Mouse (Mus musculus): ENCODE measurements around the gene Iars2.

Iars2 gene

DNA sequence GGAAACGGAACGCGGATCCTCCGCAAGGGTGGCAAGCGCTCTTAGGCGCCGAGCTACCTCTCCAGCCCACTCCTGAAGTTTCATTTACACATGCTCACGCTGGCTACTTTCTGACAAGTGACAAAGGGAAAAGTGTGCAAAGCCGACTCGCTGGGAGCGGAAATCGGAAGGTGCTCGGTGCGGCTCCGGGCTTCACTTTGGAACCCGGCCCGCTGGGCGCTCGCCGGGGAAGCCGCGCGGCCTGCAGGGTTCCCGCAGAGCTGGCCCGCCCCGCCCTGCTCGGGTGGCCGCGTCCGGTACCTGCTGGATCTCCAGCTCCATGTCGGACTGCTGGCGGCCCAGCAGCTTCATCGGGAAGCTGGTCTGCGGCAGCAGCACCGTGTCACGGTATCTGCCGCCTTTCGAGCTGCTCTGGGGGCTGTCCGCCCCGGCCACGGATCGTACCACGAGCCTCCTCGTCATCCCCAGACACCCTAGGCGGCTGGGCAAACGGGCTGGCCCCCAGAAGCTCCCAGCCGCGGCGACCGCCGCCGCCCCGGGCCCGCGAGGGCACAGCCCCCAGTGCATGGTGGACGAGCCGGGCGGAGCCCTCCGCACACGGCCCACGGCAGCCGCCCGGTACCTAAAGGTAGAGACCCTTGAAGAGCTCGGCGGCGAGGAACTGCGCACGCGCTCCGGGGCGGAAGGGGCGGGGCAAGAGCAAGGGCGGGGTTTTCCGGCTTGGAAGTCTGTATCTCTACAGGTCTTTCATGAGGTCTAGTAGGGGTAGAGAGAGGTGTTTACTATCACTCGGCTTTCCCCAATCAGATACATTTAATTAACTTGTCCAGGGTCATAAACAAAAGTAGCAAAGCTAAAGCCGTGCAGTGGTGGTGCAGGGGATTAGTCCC is at the start of gene Iars2:
Gene Iars2, minus strand, starts transcription at position 676 of the 890 bp plus-strand sequence.
- DNase-seq, result peak; percentile 95

DNA sequence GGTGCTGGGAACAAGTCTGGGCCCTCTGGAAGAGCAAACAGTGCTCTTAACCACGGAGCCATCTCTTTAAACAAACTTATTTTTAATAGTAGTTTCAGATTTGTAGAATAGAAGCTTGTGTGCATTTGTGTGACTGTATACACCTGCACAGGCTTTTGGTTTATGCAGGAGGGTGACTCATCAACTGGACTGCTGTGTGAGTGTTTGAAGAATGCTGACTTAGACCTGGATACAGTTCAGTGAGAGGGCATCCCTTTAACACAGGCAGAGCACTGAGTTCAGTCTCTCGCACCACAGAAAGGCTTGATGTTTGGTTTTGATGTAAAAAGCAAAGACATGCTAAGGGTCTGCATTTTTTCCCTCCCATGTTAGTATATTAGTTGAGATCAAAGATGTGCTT is 48.2 kb upstream of the Iars2 start:
- no peak for DNase-seq

DNA sequence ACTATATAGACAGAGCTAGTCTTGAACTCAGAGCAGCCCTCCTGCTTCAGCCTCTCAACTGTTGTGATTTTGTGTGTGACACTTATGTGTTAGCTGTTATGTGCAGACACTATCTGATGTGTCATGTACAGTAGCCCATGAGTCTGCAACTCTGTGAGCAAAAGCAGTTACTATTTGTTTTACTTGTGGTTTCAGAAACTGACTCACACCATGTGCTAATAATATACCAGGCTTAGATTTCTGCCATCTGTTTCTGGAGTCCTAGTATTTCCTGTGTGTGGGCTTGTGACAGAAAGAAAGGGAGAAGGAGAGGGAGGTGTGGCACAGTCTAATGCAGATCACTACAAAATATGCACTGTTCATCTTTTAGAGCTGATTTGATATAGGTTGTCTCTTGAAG is 47.2 kb upstream of the Iars2 start:
- DNase-seq, result no peak

DNA sequence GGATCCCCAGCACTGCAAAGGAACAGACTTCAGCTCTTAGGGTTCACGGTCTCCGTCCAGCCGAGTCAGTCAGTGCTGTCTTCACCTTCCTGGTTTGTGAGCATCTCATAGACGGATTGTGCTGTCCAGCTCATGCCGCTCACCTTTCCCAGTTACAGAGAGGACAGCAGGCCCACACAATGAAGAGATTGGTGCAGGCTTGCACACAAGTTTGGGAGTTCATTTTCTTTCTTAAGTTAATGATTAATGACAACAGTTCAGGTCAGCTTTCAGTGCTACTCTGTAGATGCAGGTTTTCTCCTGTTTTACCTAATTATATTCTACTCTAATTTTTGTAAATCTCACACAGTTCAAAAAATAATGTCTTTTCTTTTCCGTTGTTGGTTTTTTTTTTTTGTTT is 40.8 kb upstream of the Iars2 start:
- DNase-seq, result no peak

- DNase-seq, result no peak
Observed at GRCm38 (mm10) chr1:185367383-185367782, 38.2 kb upstream of the Iars2 start.

- no peak for DNase-seq
Observed at GRCm38 (mm10) chr1:185364183-185364540, 35.0 kb upstream of the Iars2 start.

DNA sequence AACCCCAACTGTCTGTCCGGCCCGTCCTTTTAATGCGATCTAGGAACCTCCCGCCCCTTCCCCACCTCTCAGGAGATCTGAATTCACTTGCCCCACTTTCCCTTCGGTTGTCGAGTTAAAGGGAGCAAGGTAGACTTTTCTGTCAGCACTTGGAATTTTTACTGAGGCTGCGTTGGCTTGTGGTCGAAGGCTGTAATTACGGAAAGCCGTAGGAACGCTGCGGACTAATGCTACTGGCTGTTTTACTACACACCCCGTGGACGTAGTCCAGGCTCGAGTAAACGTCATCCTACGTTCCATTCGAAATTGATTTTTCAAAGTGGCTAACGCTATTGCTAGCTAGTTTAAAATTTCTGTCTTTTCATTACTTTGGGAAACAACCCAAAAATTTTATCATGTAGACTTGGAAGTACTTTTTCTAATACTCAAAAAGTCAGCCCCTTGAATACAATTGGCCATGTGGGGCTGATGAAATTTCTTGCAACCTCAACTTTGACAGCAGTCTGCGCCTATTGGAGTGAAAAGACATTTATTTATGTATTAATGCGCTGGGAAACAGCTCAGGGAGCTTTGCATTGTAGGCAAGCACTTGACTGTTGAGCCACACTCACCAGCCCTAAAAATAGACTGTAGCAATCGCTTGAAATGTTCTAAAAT is 34.5 kb upstream of the Iars2 start:
- peak; percentile 70 for DNase-seq

DNA sequence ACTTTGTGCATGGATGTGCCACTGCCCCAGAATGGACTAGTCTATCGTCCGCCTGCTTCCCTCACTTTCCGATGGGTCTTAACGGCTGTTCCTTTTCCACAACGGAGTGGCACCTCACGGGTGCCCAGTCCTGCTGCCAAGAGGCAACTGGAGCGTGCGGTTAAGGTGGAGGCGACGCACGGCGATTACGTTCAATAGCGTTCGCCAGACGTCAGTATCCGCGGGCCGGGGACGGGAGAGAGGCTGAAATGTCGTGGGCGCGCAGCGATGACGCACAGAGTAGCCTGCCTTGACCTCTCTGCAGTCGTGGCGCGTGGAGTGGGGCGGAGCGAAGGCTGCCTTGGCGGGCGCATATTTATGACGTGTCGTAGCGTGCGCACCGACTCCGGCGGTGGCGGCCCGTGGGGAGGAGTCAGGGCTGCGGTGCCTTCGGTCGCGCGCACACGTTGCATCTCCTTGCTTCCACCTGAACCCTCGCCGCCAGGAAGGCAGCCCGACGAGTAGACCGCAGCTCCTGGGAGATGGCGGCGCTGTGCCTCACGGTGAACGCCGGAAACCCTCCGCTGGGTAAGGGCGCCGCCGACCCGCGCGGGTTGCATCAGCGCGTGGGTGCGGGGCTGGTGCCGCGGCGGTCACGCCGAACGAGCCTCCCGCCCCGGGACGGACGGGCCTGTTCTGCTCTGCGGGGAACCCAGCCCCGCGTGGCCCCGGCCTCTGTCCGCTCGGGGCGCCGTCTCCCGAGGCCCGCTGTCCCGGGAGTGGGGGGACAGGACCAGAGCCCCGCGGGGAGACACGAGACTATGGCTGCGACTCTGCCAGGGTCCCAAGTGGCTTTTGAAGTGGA is 33.7 kb upstream of the Iars2 start, which contains the start of gene Eprs:
Gene Eprs, plus strand, starts transcription at position 368 of the 844 bp plus-strand sequence.
- peak; percentile 99 for DNase-seq

GRCm38 (mm10) chr1:185358211-185358610 is 29.0 kb upstream of the Iars2 start:
- no peak for DNase-seq

DNA sequence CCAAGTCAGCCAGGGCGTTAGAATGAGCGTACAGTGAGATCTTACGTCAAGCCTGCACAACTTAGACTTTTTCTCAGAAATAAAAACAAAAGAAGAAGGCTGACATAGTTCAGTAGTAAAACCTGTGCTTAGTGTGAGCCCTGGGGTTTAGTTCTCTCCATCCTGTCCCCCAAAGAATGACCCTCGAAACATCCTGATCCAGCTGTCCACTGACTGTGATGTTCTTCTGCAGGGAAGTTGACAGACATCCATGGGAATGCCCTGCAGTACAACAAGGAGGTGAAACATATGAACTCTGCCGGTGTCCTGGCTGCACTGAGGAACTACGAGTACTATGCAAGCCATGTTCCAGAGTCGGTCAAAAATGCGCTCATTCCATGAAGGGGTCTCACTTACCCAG is 27.1 kb upstream of the Iars2 start:
- DNase-seq, result no peak

GRCm38 (mm10) chr1:185354731-185355130 is 25.5 kb upstream of the Iars2 start:
- DNase-seq, result no peak

GRCm38 (mm10) chr1:185353351-185353750 is 24.2 kb upstream of the Iars2 start:
- DNase-seq, result no peak

DNA sequence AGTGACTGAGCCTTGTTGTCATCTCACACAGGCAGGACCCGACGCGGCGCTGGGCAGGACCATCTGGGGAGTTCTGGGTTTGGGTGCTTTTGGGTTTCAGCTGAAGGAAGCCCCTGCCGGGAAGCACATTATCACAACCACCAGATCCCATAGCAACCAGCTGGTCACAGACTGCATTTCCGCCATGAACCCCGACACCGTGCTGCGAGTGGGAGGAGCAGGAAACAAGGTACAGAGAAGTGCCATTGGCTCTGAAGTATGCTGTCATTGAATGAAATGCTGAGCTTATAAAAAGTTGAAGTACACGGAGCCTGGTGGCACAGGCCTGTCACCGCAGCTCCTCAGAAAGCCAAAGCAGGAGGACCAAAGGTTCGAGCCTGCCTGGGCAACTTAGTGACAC is 23.0 kb upstream of the Iars2 start:
- no peak for DNase-seq

GRCm38 (mm10) chr1:185350611-185351010 is 21.4 kb upstream of the Iars2 start:
- DNase-seq, result no peak

GRCm38 (mm10) chr1:185349741-185350140 is 20.5 kb upstream of the Iars2 start:
- no peak for DNase-seq

DNA sequence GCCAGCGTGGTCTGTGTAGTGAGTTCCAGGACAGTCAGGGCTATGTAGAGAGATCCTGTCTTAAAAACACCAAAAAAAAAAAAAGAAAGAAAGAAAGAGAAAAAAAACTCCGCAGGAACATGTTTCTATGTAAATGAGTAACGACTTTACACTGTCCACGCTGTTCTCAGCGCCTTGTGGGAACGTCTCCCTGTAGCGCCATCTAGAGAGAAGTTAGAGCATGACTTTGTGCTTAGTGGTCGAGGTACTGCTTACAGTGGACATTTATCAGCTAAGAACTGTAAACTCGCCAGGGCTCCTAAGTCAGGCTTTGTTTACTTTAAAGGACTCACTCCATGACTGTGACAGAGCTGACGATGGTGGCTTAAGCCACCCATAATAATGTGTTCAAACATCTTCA is 17.0 kb upstream of the Iars2 start:
- DNase-seq, result no peak

GRCm38 (mm10) chr1:185343422-185343821 is 14.2 kb upstream of the Iars2 start:
- DNase-seq, result peak; percentile 7

DNA sequence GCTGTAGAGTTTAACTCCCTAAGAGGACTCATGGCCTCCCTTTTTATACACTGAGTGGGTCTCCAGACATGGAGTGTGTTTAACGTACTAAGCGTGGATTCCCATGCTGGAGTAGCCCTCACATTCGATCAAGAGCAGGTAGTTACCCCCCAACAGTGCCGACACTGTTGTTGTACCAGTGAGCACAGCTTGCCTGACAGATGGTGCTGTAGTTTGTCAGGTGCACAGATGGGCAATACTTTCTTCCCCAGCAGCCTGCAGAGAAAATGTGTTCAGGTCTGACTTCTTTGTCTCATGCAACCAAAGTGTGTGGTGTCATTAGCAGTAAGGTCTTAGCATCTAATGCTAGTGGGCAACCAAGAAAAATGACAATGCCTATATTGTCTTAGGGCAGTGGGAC is 13.2 kb upstream of the Iars2 start:
- DNase-seq, result no peak

DNA sequence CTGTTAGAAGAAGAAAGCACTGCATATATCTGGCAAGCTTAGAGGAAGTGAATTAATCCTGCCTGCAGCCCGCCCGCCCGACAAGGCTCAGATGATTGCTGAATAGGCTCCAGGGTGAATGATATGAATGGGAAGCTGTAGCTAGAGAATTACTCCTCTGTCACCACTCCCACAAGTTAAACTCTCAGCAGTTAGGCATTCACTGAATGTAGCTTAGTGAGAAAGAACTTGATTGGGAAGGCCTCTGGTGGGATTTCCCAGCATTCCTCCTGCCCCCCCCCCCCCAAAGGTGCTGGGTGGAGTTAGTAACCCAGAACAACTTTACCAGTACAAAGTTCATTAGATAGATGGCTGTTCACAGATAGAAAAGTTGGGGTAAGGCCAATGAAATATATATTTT is 7.3 kb upstream of the Iars2 start:
- DNase-seq, result no peak

DNA sequence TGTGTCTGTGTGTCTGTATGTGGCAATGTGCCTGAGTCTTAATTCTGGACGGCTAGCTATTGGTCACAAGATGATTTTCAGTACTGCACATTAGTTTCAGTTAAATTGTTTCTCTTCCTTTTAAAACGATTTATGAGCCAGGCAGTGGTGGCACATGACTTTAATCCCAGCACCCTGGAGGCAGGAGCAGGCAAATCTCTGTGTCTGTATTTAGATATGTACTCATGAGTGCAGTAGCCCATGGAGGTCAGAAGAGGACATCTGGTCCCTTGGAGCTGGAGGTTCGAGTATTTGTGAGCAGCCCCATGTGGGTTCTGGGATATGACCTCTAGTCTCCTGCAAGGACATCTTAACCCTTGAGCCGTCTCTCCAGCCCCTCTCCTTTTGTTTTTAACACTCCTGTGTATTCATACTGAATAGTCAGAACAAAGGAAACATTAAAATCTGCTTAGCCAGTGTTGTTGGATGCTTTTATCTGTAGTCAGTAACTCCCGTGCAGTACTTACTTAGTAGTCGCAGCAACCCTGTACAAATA is 6.1 kb upstream of the Iars2 start:
- no peak for DNase-seq

- DNase-seq, result no peak
Observed at GRCm38 (mm10) chr1:185334136-185334535, 4.9 kb upstream of the Iars2 start.

DNA sequence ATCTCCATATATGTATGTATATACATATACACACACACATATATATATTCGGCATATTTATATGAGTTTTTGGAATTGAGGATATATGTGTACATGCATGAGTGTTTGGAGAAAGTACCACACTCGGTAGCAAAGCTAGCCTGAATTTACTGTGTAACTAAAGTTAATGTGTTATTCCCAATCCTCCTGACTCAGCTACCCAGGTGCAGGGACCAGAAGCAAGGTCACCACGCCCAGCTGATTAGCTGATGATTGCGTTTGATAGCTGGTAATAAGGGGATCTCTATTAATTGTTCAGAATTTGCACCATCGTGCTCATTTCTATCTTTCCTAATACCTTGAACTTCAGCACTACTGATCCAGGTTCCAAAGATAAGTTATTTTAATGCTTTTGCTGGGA is 4.5 kb upstream of the Iars2 start:
- no peak for DNase-seq

DNA sequence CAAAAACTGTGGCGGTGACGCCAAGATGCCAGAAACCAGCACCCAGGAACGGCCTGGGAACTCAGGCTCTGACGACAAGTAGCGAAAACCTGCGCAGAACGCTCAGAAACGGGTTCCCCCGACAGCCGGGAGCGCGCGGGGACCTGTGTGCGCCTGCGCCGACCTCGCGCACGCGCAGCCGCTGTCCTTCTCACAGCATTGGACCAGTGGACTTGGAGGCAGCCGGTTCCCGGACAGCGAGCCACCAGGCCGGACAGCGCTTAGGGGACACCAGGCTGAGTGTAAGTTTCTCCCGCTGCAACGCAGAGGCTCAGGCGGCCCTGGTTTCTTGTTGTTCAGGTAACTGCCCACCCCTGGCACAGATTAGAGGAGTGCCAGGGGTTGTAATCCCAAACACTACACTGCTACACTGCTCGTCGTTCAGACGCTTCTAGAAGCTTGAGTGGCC is 2.8 kb upstream of the Iars2 start, which contains the start of gene Bpnt1:
Gene Bpnt1, plus strand, starts transcription at position 167 of the 448 bp plus-strand sequence.
- peak; percentile 89 for DNase-seq
